Mouse (Mus musculus) ovary, adult 18-20 months (tissue): ENCODE measurements around the gene Igf2r.

Experiments
- DNase-seq: peaks from one replicate; pipeline ENCODE4 v3.0.0; 2022; ENCODE audit warnings: low spot score, mixed read lengths

Igf2r gene

DNA sequence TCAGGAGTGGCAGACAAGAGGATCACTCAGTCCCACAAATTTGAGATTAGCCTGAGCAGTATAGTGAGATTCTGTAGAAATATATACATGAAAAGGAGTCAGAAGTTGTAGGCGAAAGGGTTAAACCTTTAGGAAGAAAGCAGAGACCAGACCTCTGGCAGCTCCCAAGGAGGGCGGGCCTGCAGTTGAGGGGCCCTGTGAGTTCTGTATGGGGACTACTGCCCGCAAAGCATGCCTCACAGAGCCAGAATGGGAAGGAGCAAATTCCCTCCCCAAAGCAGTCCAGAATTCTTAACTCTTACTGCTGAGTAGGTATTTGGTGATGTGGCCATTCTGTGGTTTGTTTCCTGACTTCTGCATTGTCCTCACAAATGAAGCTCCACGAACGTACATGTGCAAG, 11.6 kb upstream of the Igf2r start:
- no peak for DNase-seq

DNA sequence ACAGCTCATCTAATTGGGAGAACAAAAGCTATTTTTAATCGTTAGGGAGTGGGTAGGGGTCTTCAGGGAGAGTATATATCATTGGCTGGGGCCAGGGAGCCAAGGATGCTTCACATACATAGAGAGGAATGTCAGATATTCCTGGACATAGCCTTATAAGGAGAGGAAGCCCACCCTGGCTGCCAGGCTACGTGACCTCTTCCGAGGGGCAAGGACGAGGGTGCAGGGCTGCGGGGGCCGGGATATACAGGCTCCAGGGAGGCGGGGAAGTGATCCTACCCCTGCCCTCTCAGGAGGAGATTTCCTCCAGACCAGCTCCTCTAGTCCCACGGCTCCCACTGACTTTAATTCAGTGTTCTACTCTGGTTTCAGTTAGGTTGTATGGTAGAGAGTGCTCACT, 10.7 kb upstream of the Igf2r start:
- DNase-seq, result no peak

DNA sequence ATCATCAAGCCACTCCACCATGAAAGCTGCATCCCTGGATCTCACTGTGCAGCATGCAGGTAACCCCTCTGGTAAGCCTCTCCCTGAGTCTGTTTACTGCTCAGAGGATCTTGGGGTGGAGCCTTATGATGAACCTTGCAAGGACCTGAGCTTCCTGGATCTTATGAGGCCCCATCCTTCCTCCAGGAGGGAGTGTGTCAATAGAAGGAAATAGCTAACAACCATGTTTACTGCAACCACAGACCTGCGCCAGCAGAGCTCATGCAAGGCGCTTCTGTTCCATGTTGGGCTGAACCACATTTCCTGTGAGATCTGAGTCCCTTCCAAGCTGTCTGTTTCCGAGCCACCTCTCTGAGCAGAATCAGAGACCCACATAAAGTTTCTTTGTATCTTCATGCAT, 10.0 kb upstream of the Igf2r start:
- no peak for DNase-seq

DNA sequence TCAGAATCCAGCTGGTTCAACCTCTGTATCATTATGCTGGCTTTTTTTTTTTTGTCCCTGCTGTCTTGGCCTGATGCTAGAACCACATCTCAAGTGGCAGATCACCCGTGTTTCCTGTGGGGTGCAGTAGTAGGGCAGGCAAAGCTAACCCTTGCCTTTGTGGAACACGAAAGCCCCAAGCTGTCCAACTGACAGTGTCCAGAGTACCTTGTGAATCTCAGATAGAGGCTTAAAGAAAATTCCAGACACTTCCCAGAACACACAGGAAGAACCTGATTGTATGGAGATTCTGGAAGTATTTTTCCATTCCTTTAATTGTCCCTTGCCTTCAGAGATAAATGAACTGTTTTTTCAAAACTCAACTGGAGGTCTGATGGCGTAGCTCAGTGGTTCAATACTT, 4.5 kb upstream of the Igf2r start:
- DNase-seq, result no peak

DNA sequence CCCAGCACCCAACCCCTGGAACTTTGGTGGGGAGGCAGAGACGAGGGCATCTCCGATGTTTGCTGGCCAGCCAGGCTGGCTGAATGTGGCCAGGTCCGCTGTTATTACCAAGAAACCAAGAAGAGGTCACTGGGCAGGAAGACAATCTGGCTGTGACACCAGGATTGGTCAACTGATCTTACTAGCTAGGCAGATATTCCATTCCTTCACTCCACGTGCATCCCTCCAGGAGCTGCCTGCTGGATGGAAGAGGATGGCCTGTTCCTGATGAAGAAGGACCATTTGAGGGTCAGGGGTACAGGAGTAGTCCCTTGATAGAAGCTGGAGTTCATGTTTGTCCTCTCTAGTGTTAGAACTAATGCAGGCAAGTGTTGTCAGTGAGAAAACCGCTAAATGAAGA, 1.0 kb upstream of the Igf2r start:
- no peak for DNase-seq

DNA sequence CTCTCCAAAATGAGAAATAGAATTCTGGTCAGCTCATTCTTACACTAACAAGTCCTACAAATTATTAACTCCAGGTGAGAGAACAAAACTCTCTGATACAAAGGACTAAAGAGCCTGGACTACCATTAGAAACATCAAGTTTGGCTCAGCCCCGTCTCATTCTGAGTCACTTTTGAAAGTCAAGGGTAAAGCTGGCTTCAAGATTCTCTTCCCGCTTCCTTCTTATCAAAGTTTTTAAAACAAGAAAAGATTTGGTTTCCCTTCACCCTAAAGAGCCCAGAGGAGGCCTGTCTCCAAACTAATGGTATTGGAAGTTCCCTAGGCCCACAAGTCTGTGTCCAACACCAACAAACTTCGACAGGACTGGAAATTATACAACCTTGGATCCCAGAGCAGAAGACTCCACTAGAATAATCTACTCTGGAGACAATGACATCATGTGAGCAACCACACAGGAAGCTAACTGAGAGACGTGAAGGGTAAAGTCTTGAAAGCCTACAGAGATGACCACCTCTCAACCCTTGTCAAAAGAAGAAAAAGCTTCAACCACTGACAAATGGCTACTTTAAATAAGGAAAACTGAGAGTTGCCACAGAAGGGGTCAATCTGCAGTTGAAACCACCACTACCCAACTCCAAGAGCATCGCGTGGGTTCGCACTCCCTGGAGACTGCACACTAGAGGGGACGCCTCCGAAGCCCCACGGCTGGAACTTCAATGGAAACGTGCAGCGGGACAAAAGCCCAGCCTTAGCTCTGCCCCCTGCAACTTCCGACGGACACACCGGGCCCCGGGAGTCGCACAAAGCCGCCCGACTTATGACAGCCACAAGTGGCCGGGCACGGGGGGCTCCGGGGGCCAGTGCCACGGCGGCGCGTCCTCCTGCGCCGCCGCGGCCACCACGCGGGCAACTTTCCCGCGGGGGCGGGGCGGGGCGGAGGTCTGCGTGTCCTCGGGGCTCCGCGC, 767 bp downstream of the Igf2r start:
- no peak for DNase-seq

DNA sequence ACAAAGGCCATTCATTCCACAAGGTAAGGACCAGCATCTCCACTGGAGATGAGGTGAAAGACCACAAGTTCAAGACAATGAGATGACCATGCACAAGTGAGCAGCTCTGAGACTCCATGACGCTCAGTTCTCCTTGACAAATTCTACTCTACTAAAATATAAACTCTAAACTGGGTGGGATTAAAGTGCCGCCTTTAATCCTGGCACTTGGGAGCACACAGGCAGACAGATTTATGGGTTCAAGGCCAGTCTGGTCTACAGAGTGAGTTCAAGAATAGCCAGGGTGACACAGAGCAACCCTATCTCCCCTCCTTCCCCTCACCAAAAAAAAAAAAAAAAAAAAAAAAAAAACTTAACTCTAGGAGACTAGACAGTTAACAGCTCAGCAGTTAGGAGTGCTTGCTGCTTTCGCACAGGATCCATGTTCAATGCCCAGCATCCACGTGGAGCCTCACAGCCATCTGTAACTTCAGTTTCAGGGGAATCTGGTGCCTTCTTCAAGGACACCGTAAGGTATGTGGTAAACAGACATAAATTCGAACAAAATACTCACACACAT, 2.1 kb downstream of the Igf2r start:
- no peak for DNase-seq

DNA sequence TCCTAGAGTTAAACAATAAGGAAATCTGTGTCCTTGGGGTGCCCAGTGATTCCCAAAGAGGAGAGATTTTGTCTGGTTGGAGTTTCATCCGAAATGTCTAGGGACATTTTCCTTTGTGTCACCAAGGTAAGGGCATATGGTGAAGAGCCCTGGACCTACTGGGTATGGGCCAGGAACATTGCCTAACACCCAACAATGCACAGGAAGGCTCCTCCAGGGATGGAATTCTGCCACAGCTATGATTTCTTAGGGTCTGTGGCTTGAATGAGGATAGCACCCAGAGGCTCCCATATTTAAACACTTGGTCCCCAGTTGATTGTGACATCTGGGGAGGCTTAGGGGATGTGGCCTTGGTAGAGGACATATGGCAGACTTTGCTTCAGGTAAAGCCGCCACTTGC, 6.1 kb downstream of the Igf2r start:
- DNase-seq, result no peak

DNA sequence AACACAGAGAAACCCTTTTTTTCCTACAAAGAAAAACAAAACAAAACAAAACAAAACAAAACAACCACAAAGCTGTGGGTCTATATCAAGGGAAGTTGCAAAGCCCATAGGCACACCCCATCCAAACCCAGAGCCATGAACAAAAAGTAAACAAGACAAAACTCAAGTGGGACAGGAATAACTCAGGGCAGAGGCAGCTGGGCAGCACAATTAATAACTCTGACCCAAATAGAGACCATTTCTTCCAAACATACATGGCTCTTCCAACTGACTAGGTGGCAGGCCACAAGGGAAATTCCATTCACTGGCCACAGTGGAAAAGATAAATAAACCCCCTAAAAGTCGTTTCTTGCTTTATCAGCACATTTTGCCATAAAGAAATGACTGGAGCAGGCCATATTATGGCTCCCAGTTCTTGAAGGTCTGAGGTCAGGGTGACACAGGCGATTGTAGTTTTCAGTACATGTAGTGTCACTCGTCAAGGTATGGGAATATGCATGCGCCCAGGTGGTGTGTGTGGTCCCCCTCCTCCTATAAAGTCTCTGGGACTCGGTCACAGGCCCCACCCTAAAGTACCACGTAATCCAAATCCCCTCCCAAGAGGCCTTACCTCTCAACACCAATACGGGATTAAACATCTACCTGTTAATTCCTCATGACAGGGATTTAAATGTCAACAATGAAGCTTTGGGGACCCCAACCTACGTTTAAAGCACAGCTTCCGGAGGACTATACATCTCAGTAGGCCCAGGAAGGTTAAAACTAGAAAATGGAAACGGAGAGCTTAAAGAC, 8.9 kb downstream of the Igf2r start:
- no peak for DNase-seq

DNA sequence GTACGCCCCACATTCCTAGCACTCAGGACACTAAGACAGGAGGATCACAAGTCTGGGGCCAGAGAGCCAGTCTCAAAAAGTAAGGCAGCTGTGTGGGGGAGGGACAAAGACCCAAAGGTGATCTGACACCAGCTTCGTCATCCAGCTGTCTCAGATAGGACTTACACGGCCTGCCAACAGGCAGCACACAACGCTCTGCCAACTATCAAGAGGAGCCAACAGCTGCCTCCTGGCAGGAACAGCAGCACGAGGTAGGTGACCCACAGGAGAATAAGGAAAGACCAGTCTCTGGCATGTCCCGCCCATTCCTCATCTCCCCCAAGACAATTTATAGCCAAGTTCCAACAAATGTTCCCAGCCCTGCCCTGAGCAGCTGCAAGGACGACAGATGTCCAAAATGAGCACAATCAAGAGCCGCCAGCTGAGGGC, 9.8 kb downstream of the Igf2r start:
- no peak for DNase-seq

DNA sequence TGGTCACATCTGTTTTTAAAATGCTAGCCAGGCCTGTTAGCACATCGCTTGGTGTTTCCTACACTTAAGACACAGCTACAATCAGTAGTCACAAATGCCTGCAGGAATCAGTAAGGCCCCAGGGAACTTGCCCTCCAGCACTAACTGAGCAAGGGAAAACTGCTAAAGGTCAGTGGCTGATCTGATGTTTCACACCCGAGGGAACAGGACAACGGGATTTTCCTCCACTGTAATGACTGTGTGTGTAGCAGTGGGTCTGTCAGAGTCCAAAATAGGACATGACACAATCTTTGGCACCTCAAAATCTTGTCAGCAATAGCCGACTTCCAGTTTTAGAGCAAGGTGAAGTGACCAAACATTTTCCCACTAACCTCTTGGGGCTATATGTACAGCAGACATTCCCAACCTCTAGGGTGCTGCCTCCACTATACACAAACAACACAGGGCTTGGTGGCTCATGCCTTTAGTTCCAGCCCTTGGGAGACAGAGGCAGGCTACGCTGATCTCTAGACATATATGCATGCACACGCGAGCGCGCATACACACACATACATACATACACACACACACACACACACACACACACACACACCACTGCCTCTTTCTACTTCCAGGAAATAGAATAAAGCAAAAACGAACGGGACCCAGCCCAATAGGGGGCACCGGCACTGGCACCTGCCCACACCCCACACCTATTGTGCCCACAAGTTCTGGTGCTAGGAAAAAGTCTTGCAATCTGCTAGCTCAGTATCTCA, 10.6 kb downstream of the Igf2r start:
- no peak for DNase-seq

DNA sequence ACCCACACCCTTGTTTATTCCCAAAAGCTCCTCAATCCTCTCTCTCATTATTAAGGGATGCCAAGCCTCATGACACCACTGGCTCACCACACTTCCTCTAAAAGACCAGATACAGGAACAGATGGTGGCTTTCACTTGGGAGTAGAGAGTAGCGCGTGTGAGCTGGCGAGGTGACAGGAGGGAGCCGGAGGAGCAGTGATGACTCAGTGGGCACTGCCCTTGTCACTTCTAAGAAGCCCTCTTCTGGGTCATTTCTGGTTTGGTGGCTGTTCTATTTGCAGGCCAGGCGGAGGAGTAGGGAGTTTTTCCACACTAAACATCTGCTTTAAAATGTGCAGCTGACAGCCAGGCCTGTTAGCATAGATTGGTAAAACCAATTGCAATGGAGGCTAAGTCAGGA, 11.5 kb downstream of the Igf2r start:
- DNase-seq, result no peak

DNA sequence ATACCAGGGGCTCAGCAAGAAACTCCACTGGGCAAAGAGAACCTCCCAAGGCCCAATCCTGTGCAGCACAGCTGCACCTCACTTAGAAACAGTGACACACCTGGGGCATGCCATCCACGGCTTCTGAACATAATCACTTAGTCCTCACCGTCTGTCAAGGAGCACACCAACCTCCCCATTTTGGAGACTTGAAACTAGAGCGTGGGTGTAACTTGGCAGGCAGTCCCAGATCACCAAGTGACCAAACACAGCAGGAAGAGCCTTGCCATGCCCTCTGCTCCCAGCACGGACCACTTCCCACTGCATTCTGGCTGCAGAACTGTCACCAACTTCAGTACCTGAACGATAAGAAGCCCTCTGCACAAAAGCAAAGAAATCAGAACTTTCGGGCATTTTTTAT, 12.3 kb downstream of the Igf2r start:
- DNase-seq, result no peak

DNA sequence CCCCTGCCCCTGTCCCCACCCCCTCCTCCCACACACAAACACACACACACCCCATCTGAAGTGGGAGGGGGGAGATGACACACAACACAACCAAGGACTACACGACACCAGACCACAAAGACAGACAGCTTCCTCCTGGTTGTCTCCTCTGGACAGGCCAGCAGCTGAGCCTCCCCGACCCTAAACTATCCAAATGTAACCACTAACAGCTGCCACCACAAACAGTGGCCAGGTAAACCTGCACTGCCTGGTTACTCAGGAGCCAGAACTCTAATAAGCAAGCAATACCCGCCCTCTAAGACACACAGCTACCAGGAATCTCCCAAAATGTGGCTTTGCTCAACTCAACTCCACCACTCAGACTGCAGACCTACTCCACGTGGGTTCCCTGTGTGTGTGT, 13.5 kb downstream of the Igf2r start:
- no peak for DNase-seq

DNA sequence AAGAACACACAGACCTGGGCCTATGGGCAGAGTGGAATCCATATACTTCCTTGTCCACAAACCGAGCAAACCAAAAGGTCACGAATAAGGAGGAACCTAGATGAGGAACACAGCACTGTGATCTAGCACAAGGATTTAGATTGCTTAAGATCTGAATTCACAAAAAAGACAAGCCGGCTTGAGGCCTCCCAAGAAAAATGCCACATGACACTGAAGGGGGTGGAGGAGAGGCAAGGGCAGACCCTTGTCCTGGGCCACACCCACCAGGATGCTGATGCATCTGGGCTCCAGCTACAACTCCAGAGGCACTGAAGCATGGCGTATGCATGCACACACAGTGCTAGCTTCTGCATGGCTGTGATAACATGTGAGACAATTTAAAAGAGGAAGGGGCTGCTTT, 14.3 kb downstream of the Igf2r start:
- DNase-seq, result no peak

DNA sequence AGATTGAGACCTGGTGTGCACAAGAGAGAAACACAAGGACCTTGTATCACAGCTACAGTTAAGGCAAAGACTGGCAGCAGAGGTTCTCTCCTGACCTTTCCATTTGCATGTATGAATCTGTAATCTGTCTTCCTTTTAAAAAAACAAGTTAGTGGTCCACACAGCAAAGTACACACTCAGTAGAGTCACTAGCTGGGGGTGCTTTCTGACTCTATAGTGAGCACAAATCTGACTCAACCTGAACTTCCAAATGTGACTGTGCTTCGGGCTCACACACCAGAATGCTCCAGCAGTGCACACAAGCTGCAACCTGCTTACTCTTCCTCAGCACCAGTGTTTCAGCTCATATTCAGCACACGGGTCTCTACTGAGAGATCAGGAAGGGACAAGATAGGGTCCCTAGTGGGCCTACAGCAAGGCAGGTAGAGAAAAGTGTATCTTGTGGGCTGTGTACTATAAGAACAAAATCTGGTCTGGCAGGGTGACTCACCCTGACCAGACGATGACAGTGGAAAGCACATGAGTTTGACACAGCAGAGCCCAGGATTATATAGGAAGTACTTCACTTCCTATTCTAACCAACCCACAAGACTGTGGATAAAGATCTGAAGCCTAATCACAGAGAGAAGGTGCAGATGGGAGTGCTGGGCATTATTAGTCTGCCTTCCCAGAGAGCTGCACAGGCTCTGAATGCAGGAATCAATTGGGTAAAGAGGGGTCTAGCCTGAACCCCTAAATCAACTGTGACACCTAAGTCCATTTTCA, 15.0 kb downstream of the Igf2r start:
- DNase-seq, result no peak

DNA sequence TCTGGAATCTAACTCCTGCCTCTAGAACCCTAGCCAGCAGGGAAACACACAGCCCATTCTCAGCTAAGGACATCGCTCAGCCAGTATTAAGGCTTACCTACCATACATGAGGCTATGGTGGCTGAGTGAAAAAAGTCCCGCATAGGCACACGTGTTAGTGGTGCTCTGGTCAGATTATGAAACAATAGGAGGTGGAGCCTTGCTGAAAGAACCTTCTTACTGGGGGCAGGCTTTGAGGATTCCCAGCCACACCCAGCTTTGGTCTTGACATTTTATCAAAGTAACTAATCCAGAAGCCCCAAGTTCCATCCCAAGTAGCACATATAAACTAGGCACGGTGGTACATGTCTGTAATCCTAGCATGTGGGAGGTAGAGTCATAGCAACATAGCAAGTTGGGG, 16.4 kb downstream of the Igf2r start:
- DNase-seq, result no peak

DNA sequence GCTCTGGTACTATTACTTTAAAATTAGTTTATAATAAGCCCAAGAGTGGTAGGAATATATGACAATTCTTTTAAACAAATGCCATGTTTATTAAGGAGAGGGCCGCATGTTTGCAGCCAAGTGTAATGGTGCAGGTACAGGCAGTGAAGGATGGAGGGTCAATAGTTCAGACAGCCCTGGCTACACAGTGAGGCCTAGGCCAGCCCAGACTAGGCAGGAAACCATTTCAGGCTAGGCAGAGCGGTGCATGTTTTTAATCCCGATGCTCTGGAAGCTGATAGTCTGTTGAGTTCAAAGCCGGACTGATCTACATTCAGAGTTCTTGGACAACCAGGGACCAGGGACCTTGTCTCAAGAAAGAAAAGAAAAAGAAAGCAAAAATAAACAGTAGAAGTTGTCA, 17.8 kb downstream of the Igf2r start:
- DNase-seq, result no peak

DNA sequence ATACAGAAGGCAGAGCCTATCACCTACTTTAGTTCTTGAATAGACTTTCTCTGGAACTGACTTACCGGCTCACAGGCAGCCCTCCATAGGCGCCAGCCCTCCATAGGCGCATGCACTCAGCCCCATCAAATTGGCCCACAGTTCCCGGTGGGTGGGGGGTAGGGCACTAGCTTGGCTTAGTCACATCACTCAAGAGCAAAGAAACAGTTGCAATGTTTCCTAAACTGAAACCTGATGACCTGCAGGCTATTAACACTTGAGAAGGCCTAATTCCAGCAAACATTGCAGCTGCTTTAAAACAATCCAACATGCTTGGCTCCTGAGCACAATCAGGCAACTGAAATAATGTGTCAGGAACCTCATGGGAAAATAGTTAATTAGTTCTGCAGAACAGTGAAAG, 18.2 kb downstream of the Igf2r start:
- no peak for DNase-seq

DNA sequence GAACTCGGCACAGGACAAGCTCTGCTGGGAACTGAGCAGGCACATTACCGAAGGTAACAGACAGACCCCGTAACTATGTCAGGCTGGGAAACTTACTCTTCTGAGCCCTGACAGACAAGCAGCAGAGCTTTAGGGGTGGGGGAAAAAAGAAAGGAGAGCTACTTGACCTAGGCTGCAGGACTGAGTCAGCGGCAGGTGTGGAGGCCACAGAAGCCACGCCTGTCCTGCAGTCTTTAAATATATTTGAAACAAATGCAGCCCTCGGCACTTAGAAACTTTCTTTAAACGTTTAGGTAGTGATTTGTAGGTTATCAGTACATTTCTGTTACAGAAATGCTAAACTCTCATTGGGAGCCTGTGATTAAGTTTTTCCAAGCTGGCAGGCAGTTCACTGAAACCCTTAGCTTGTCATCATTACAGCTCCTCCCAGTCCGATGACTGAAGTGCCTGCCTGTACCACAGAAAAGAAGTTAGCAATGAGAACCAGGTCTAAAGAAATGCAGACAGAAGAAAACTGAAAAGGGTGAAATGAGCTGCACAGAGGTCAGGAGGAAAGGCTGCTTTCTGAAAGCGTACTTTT, 18.8 kb downstream of the Igf2r start:
- no peak for DNase-seq
